Mouse (Mus musculus): ENCODE data around the gene Lalba. TPM values are rescaled to one million over a fixed set of nuclear protein-coding genes. Genes with fewer than 3 reads are reported as not detected.
"Not testable (repeated sequence)": the region's sequence is repeated elsewhere in the genome, so short reads cannot be mapped to it uniquely, and the experiment has no call there.

Gene Lalba
- total RNA-seq (2021), result not detected
- long read RNA-seq, experiment 1, result 0 reads
- long read RNA-seq, experiment 2, result 0 reads

GRCm38 (mm10) chr15:98482701-98483100 is at the start of gene Lalba:
Gene Lalba, minus strand, starts transcription at chr15:98482721.
- no peak for DNase-seq
- intact Hi-C loops (cut with DNase I; ENCODE audit: low total_unique reads), result no loop called here

- intact Hi-C loops (cut with DNase I; ENCODE audit: low total_unique reads), result no loop called here
- no peak for DNase-seq
Observed at GRCm38 (mm10) chr15:98532281-98532680, 49.8 kb upstream of the Lalba start.

- DNase-seq, result no peak
- intact Hi-C loops (cut with DNase I; ENCODE audit: low total_unique reads), result no loop called here
Observed at GRCm38 (mm10) chr15:98528066-98528563, 45.6 kb upstream of the Lalba start.

GRCm38 (mm10) chr15:98527056-98527771 is 44.7 kb upstream of the Lalba start:
- DNase-seq, result no peak
- intact Hi-C loops (cut with DNase I; ENCODE audit: low total_unique reads), result no loop called here

- intact Hi-C loops (cut with DNase I; ENCODE audit: low total_unique reads), result no loop called here
- DNase-seq, result no peak
Observed at GRCm38 (mm10) chr15:98526057-98526456, 43.5 kb upstream of the Lalba start.

- no peak for DNase-seq
- intact Hi-C loops (cut with DNase I; ENCODE audit: low total_unique reads), result no loop called here
Observed at GRCm38 (mm10) chr15:98521245-98521644, 38.7 kb upstream of the Lalba start.

- DNase-seq, result peak; percentile 55
- intact Hi-C loops (cut with DNase I; ENCODE audit: low total_unique reads), result no loop called here
Observed at GRCm38 (mm10) chr15:98517380-98518355, 35.1 kb upstream of the Lalba start.

- intact Hi-C loops (cut with DNase I; ENCODE audit: low total_unique reads); DNase-seq: not testable (repeated sequence)
Observed at GRCm38 (mm10) chr15:98514845-98515244, 32.3 kb upstream of the Lalba start.

- DNase-seq, result no peak
- intact Hi-C loops (cut with DNase I; ENCODE audit: low total_unique reads), result no loop called here
Observed at GRCm38 (mm10) chr15:98514146-98514545, 31.6 kb upstream of the Lalba start.

GRCm38 (mm10) chr15:98513676-98514075 is 31.2 kb upstream of the Lalba start:
- DNase-seq; intact Hi-C loops (cut with DNase I; ENCODE audit: low total_unique reads): not testable (repeated sequence)

GRCm38 (mm10) chr15:98512799-98513321 is 30.3 kb upstream of the Lalba start:
- DNase-seq, result peak; percentile 71
- intact Hi-C loops (cut with DNase I; ENCODE audit: low total_unique reads), result no loop called here

GRCm38 (mm10) chr15:98512232-98512631 is 29.7 kb upstream of the Lalba start:
- intact Hi-C loops (cut with DNase I; ENCODE audit: low total_unique reads), result no loop called here
- DNase-seq, result no peak

- intact Hi-C loops (cut with DNase I; ENCODE audit: low total_unique reads), result loop anchor here (2.0 kb wide), 1 partner anchor 105 kb away; no protein-coding TSS in a partner anchor
- no peak for DNase-seq
Observed at GRCm38 (mm10) chr15:98511386-98511928, 28.9 kb upstream of the Lalba start.

GRCm38 (mm10) chr15:98510438-98511385 is 28.2 kb upstream of the Lalba start:
- intact Hi-C loops (cut with DNase I; ENCODE audit: low total_unique reads), result loop anchor here (2.0 kb wide), 1 partner anchor 106 kb away; no protein-coding TSS in a partner anchor
- DNase-seq, result peak; percentile 78

GRCm38 (mm10) chr15:98509387-98509786 is 26.9 kb upstream of the Lalba start:
- intact Hi-C loops (cut with DNase I; ENCODE audit: low total_unique reads), result no loop called here
- no peak for DNase-seq

- intact Hi-C loops (cut with DNase I; ENCODE audit: low total_unique reads), result no loop called here
- no peak for DNase-seq
Observed at GRCm38 (mm10) chr15:98507321-98507720, 24.8 kb upstream of the Lalba start.

GRCm38 (mm10) chr15:98506253-98506957 is 23.9 kb upstream of the Lalba start:
- DNase-seq, result no peak
- intact Hi-C loops (cut with DNase I; ENCODE audit: low total_unique reads), result no loop called here

GRCm38 (mm10) chr15:98504514-98504913 is 22.0 kb upstream of the Lalba start:
- intact Hi-C loops (cut with DNase I; ENCODE audit: low total_unique reads), result no loop called here
- DNase-seq, result peak; percentile 70

Data from gastrocnemius, postnatal 14 days (tissue).